Mouse (Mus musculus): Measurements from ENCODE around the gene Rassf10. TPM values are rescaled to one million over a fixed set of nuclear protein-coding genes. Genes with fewer than 3 reads are reported as not detected.
"Not testable (repeated sequence)": the region's sequence is repeated elsewhere in the genome, so short reads cannot be mapped to it uniquely, and the experiment has no call there.

The Rassf10 gene
- polyA plus RNA-seq, 1 experiment from 2014 or later = 2.4 TPM

- H3K36me3 ChIP-seq; H3K27ac ChIP-seq (replicated peaks); H3K27me3 ChIP-seq; H3K4me3 ChIP-seq; H3K9me3 ChIP-seq; ATAC-seq (replicated peaks); H3K4me2 ChIP-seq (replicated peaks); H3K9ac ChIP-seq (replicated peaks); H3K4me1 ChIP-seq: not testable (repeated sequence)
- 91% methylated on average over 5 of the region's 5 CpGs for WGBS
These were observed 17.9 kb upstream of the Rassf10 start for GRCm38 (mm10) chr7:112935876-112936275.

DNA sequence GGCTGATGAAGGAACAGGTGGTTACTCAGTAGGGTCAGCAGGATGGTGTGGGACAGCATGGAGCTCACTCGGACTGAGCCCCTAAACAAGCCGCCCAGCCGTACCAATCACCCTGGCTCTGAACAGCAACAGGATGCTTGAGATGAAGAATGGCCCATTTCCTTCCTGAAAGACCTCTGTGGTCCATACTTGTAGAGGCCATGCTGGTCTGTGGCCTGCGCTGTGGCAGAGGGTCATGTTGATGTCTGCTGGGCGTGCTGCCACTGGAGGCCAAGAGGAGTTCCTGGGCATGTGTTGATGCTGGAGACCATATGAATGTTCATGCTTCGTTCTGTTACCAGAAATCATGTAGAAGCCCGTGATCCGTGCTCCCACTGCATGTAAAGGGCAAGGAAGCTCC is 16.7 kb upstream of the Rassf10 start:
- Histone ChIP-seq H3K36me3 (no peaks in the 10 kb centered on the region), H3K27ac (replicated peaks) (no peak overlapping the region), H3K27me3 (no peaks in the 10 kb centered on the region), H3K4me1 (no peaks in the 10 kb centered on the region), H3K9me3 (no peaks in the 10 kb centered on the region), H3K4me2 (replicated peaks) (no peak overlapping the region), H3K4me3 (no peak overlapping the region), H3K9ac (replicated peaks) (no peak overlapping the region)
- WGBS = 95% methylated on average over 8 of the region's 8 CpGs
- no peak for ATAC-seq (replicated peaks)

GRCm38 (mm10) chr7:112938959-112939358 is 14.8 kb upstream of the Rassf10 start:
- Histone ChIP-seq H3K27me3 (no peaks in the 10 kb centered on the region), H3K9ac (replicated peaks) (no peak overlapping the region), H3K9me3 (no peaks in the 10 kb centered on the region), H3K36me3 (no peaks in the 10 kb centered on the region), H3K4me1 (no peaks in the 10 kb centered on the region), H3K4me3 (no peak overlapping the region), H3K4me2 (replicated peaks) (no peak overlapping the region), H3K27ac (replicated peaks) (no peak overlapping the region)
- no peak for ATAC-seq (replicated peaks)
- WGBS = 61% methylated on average over 5 of the region's 5 CpGs

DNA sequence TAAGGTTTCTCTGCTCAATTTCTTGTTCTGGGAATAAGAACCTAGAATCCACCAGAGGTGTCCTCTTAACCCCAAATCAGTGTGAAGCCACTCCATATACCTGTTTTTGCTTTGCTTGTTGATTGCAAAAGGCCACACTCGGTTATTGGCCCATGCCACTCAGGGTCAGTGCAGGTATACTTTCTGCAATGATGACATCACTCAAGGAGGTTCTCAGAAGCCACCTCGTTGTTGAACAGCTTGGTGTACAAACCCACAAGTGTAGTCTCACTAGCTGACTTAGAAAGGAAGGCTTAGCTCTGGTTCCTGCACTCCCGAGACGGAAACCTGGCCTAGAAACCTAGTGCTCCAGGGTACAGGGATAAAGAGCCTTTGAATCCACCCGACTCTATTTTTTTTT is 11.2 kb upstream of the Rassf10 start:
- 79% methylated on average over 5 of the region's 5 CpGs for WGBS
- no peak overlapping the region for H3K9ac ChIP-seq (replicated peaks)
- H3K4me2 ChIP-seq (replicated peaks) = no peak overlapping the region
- H3K4me1 ChIP-seq = no peaks in the 10 kb centered on the region
- no peak overlapping the region for H3K4me3 ChIP-seq
- no peaks in the 10 kb centered on the region for H3K27me3 ChIP-seq
- H3K27ac ChIP-seq (replicated peaks) = no peak overlapping the region
- H3K36me3 ChIP-seq = no peaks in the 10 kb centered on the region
- ATAC-seq (replicated peaks) = no peak
- no peaks in the 10 kb centered on the region for H3K9me3 ChIP-seq

DNA sequence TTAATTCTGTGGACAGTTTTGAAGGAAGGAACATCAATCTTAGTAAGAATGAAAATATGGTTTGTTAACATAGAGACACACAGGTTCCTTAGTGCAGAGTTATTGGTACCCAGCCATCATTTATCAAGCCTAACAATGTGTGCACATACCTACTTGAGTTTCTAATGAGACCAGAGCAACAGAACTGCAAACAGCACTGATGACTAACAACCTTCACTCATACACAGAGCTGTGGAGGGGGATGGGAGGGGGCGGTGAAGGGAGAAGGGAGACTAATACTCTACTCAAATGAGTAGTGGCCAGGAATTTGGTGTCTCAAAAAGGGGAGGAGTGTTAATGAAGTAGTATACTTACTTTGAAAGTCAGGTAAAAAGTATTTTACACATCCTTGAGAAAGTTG is 10.7 kb upstream of the Rassf10 start:
- H3K9me3 ChIP-seq = no peaks in the 10 kb centered on the region
- no peaks in the 10 kb centered on the region for H3K4me1 ChIP-seq

GRCm38 (mm10) chr7:112946706-112947105 is 7.1 kb upstream of the Rassf10 start:
- Histone ChIP-seq H3K9me3 (no peaks in the 10 kb centered on the region), H3K27me3 (no peaks in the 10 kb centered on the region), H3K36me3 (no peaks in the 10 kb centered on the region), H3K9ac (replicated peaks) (no peak overlapping the region), H3K4me2 (replicated peaks) (no peak overlapping the region), H3K4me1 (no peaks in the 10 kb centered on the region), H3K27ac (replicated peaks) (no peak overlapping the region), H3K4me3 (no peak overlapping the region)
- 59% methylated on average over 6 of the region's 6 CpGs for WGBS
- ATAC-seq (replicated peaks) = no peak

More for the DNA sequence above, 10.7 kb upstream of the Rassf10 start:
- no peak overlapping the region for H3K9ac ChIP-seq (replicated peaks)
- H3K36me3 ChIP-seq = no peaks in the 10 kb centered on the region
- H3K4me3 ChIP-seq = no peak overlapping the region
- no peak overlapping the region for H3K4me2 ChIP-seq (replicated peaks)
- H3K27ac ChIP-seq (replicated peaks) = no peak overlapping the region
- 66% methylated on average over 1 of the region's 1 CpGs for WGBS
- H3K27me3 ChIP-seq = no peaks in the 10 kb centered on the region
- ATAC-seq (replicated peaks) = no peak

GRCm38 (mm10) chr7:112954351-112955102 is 765 bp downstream of the Rassf10 start:
- H3K27ac ChIP-seq (replicated peaks) = no peak overlapping the region
- peak overlapping the region; percentile 50 for H3K9ac ChIP-seq (replicated peaks)
- no peaks in the 10 kb centered on the region for H3K36me3 ChIP-seq
- peaks cover 37% of the 10 kb centered on the region for H3K27me3 ChIP-seq
- peak overlapping the region; percentile 95 for H3K4me2 ChIP-seq (replicated peaks)
- H3K4me3 ChIP-seq = peak overlapping the region; percentile 51
- ATAC-seq (replicated peaks) = 0 out of 2 replicates have a peak, but pooled peaks have one; percentile 45
- no peaks in the 10 kb centered on the region for H3K9me3 ChIP-seq
- peaks cover 27% of the 10 kb centered on the region for H3K4me1 ChIP-seq
- WGBS = 1% methylated on average over 81 of the region's 82 CpGs

DNA sequence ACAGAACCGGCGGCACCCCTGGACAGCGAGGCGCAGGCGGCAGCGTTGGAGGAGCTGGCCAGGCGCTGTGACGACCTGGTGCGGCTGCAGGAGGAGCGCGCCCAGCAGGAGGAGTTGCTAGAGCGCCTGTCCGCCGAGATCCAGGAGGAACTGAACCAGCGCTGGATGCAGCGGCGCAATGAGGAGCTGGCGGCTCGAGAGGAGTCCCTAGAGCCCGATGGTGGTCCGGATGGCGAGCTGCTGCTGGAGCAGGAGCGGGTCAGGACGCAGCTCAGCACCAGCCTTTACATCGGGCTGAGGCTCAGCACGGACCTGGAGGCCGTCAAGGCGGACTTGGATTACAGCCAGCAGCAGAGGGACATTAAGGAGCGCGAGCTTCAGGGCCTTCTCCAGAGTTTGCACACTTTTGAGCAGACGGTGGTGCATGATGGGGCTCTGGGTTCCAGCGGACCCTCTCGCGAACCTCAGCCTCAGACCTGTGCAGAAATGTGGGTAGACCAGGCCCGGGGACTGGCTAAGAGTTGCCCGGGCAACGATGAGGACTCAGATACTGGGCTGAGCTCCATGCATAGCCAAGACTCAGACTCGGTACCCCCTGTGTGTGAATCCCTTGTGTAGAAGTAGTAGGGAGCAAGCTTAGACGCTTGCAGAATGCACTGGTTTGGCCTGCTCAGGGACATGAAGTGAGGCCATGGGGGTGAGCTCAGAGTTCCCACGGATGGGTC is 1.5 kb downstream of the Rassf10 start:
- H3K27ac ChIP-seq (replicated peaks) = no peak overlapping the region
- peaks cover 27% of the 10 kb centered on the region for H3K4me1 ChIP-seq
- peak; percentile 53; the same call in 1 of the 2 replicates for ATAC-seq (replicated peaks)
- no peaks in the 10 kb centered on the region for H3K36me3 ChIP-seq
- H3K4me3 ChIP-seq = peak overlapping the region; percentile 51
- H3K27me3 ChIP-seq = peaks cover 37% of the 10 kb centered on the region
- H3K9ac ChIP-seq (replicated peaks) = peak overlapping the region; percentile 50
- H3K9me3 ChIP-seq = no peaks in the 10 kb centered on the region
- 2% methylated on average over 40 of the region's 40 CpGs for WGBS
- peak overlapping the region; percentile 95 for H3K4me2 ChIP-seq (replicated peaks)

- H3K4me1 ChIP-seq = peaks cover 27% of the 10 kb centered on the region
- H3K9me3 ChIP-seq = no peaks in the 10 kb centered on the region
- H3K4me3 ChIP-seq = peak overlapping the region; percentile 51; the same call in 1 of the 2 replicates
- H3K36me3 ChIP-seq = no peaks in the 10 kb centered on the region
- peaks cover 37% of the 10 kb centered on the region for H3K27me3 ChIP-seq
- no peak overlapping the region for H3K27ac ChIP-seq (replicated peaks)
- WGBS = 32% methylated on average over 3 of the region's 3 CpGs
- ATAC-seq (replicated peaks) = no peak
- no peak overlapping the region for H3K9ac ChIP-seq (replicated peaks)
- peak overlapping the region; percentile 95; the same call in 1 of the 2 replicates for H3K4me2 ChIP-seq (replicated peaks)
These were observed 2.2 kb downstream of the Rassf10 start for GRCm38 (mm10) chr7:112955955-112956354.

- Histone ChIP-seq H3K27ac (replicated peaks) (no peak overlapping the region), H3K4me1 (peaks cover 27% of the 10 kb centered on the region), H3K9ac (replicated peaks) (no peak overlapping the region), H3K27me3 (peaks cover 37% of the 10 kb centered on the region), H3K4me3 (no peak overlapping the region), H3K36me3 (no peaks in the 10 kb centered on the region), H3K9me3 (no peaks in the 10 kb centered on the region), H3K4me2 (replicated peaks) (no peak overlapping the region)
- no peak for ATAC-seq (replicated peaks)
- WGBS = 52% methylated on average over 7 of the region's 7 CpGs
These were observed 3.2 kb downstream of the Rassf10 start for GRCm38 (mm10) chr7:112956961-112957360.

DNA sequence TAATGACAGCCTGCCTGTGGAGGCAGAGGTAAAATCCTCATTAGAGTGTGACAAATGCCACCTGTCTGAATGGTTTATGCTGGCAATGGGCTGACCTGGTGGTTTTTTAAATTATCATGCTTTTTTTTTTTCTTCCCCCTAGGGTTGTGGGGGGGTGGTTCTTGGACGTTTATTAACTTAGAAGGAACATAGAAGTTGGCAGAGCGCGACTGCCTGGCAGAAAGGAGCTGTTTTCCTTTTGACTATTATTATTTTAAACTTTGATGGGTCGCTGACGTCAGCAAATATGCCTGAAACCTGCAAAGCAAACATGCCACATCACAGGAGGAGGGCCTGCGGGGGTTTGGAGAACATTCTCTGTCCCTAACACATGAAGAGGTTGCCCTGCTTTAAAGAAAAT is 3.9 kb downstream of the Rassf10 start:
- H3K36me3 ChIP-seq = no peaks in the 10 kb centered on the region
- 23% methylated on average over 6 of the region's 6 CpGs for WGBS
- no peak for ATAC-seq (replicated peaks)
- H3K4me3 ChIP-seq = no peak overlapping the region
- H3K4me2 ChIP-seq (replicated peaks) = no peak overlapping the region
- peaks cover 27% of the 10 kb centered on the region for H3K4me1 ChIP-seq
- H3K27me3 ChIP-seq = peaks cover 37% of the 10 kb centered on the region
- H3K27ac ChIP-seq (replicated peaks) = no peak overlapping the region
- no peak overlapping the region for H3K9ac ChIP-seq (replicated peaks)
- no peaks in the 10 kb centered on the region for H3K9me3 ChIP-seq

DNA sequence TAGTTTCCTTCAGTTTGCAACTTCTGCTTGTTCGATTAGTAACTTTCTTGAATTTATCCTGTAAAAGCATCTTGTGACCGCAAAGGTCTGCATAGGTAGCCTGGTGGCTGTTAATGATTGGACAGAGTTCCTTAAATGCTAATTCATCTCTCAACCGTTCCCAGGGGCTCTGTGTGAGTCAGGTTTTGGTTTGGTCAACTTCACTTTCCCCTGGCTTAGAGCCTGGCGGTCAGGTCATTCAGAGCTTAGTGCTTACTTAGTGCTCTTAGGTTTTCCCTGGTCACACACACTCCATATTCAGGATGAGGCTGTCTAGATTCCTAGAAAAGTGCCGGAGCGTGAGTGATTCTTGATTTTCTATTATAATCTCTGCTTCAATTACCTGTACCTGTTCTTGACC is 12.6 kb downstream of the Rassf10 start:
- Histone ChIP-seq H3K4me1 (no peaks in the 10 kb centered on the region), H3K9me3 (peaks cover 7% of the 10 kb centered on the region; the same call in 1 of the 2 replicates), H3K4me3 (no peak overlapping the region), H3K9ac (replicated peaks) (no peak overlapping the region), H3K36me3 (no peaks in the 10 kb centered on the region), H3K27ac (replicated peaks) (no peak overlapping the region), H3K27me3 (no peaks in the 10 kb centered on the region), H3K4me2 (replicated peaks) (no peak overlapping the region)
- ATAC-seq (replicated peaks) = no peak
- WGBS = 72% methylated on average over 6 of the region's 6 CpGs

Measured in forebrain, embryonic 15.5 days (tissue).